Mouse (Mus musculus) hindbrain, embryonic 12.5 days (tissue): ENCODE measurements at regions not wholly inside any gene's neighbourhood (a gene's known extent, or its start where the extent isn't known, plus 50 kb on each side); places are given as distances from the start of the nearest gene placed in this dataset.

Source experiments
- ATAC-seq: fragments of 200-750 bp; cut with Nextera tagmentation; 2 replicates; pipeline ENCODE4 v1.8.0; 2017; ENCODE audit warnings: moderate TSS enrichment; ENCODE audit not compliant: low FRiP score
- H3K27ac ChIP-seq: fragments of 300-500 bp; sonication (generic); 2 replicates; pipeline ENCODE4 v1.5.1; 2016; ENCODE audit warnings: mild to moderate bottlenecking
- H3K27me3 ChIP-seq: fragments of 300-500 bp; sonication (generic); 2 replicates; pipeline ENCODE4 v1.6.1; 2016; ENCODE audit warnings: mild to moderate bottlenecking
- H3K36me3 ChIP-seq: fragments of 300-500 bp; sonication (generic); 2 replicates; pipeline ENCODE4 v1.6.1; 2016; ENCODE audit warnings: mild to moderate bottlenecking
- H3K4me1 ChIP-seq: fragments of 300-500 bp; sonication (generic); 2 replicates; pipeline ENCODE4 v1.6.1; 2016
- H3K4me2 ChIP-seq: fragments of 300-500 bp; sonication (generic); replicated peaks from 2 replicates; pipeline ENCODE4 v1.6.1; 2016; ENCODE audit warnings: mild to moderate bottlenecking
- H3K4me3 ChIP-seq: fragments of 300-500 bp; sonication (generic); 2 replicates; pipeline ENCODE4 v1.5.1; 2016; ENCODE audit warnings: mild to moderate bottlenecking
- H3K9ac ChIP-seq: fragments of 300-500 bp; sonication (generic); 2 replicates; pipeline ENCODE4 v1.6.1; 2016; ENCODE audit warnings: mild to moderate bottlenecking, moderate library complexity
- H3K9me3 ChIP-seq: fragments of 300-500 bp; sonication (generic); replicated peaks from 2 replicates; pipeline ENCODE4 v1.6.1; 2016; ENCODE audit warnings: mild to moderate bottlenecking
- WGBS: fragments of 180-500 bp; shearing (Covaris S2); methylation state at CpG from one replicate; pipeline ENCODE4 v1.1.7; 2016; 5-methylcytosine and 5-hydroxymethylcytosine counted together

DNA sequence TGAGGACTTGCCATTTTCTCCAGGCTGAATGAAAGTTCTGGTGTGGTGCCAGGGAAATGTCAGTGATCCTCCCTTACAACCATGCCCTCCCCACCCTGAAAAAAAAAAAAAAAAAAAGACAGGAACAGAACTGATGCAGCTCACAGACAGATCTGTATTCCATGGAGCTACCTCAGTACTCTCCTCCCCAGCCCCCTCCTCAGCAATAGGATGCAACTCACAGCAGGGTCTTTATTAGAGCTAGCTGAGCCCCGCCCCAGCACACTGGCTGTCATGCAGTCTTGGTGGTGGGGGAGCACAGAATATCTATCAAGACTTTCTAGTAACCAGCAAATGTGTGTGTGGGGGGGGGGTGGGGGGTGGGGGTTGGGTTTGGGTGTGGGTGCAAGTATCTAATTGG is 1299.9 kb upstream of the Pcdh17 start:
- no peak overlapping the region for H3K4me3 ChIP-seq
- no peaks in the 10 kb centered on the region for H3K4me1 ChIP-seq
- WGBS, result 57% methylated on average over 1 of the region's 1 CpGs
- H3K9ac ChIP-seq, result no peak overlapping the region
- no peak overlapping the region for H3K4me2 ChIP-seq
- no peaks in the 10 kb centered on the region for H3K27me3 ChIP-seq
- no peaks in the 10 kb centered on the region for H3K36me3 ChIP-seq
- no peaks in the 10 kb centered on the region for H3K9me3 ChIP-seq
- no peak for ATAC-seq
- no peak overlapping the region for H3K27ac ChIP-seq

DNA sequence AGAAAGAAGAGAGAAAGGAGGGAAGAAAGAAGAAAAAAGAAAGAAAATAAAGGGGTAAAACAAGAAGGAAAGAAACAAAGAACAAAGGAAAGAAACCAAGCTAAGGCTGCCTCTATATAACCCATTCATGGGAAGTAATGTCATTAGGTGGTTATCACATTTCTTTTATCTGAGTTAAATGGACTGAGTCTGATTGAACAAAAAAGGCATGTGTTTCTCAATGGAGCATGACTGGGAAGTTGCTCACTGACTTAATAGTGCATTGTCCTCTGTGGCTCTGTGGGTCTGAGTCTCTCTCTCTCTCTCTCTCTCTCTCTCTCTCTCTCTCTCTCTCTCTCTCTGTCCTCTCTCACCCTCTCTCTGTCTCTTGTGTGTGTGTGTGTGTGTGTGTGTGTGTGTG is 1288.5 kb upstream of the Pcdh17 start:
- Histone ChIP-seq H3K4me2 (no peak overlapping the region), H3K9me3 (no peaks in the 10 kb centered on the region), H3K4me1 (no peaks in the 10 kb centered on the region), H3K27ac (no peak overlapping the region), H3K36me3 (no peaks in the 10 kb centered on the region), H3K4me3 (no peak overlapping the region), H3K27me3 (no peaks in the 10 kb centered on the region), H3K9ac (no peak overlapping the region)
- peak; percentile 92 for ATAC-seq
